Mouse (Mus musculus): ENCODE results near the gene Cdk6.

- TF ChIP-seq CTCF (IDR thresholded peaks at IDR 0.05; ENCODE audit: control insufficient read depth, insufficient read depth, insufficient read length) (no peak), FOSL1 (IDR thresholded peaks at IDR 0.05; ENCODE audit: insufficient read depth, low read length, poor library complexity, severe bottlenecking) (no peak), MYOG (IDR thresholded peaks at IDR 0.05; ENCODE audit: control insufficient read depth, extremely low read depth, insufficient read length) (no peak)
Observed at GRCm38 (mm10) chr5:3371212-3371611, 29.9 kb downstream of the Cdk6 start.
